Mouse (Mus musculus) forebrain, embryonic 14.5 days (tissue): ENCODE measurements at regions not wholly inside any gene's neighbourhood (a gene's known extent, or its start where the extent isn't known, plus 50 kb on each side); places are given as distances from the start of the nearest gene placed in this dataset.

Source experiments
- ATAC-seq: fragments of 200-750 bp; cut with Nextera tagmentation; 2 replicates; pipeline ENCODE4 v1.8.0; 2017; ENCODE audit warnings: mild to moderate bottlenecking, moderate library complexity
- DNase-seq: peaks from one replicate; pipeline ENCODE4 v3.0.0-alpha.2; 2015; ENCODE audit warnings: low spot score
- H3K27ac ChIP-seq: fragments of 300-500 bp; sonication (generic); 2 replicates; pipeline ENCODE4 v1.5.1; 2014; ENCODE audit warnings: low read depth, mild to moderate bottlenecking, control low read depth, low read length, moderate library complexity
- H3K27me3 ChIP-seq: fragments of 300-500 bp; sonication (generic); replicated peaks from 2 replicates; pipeline ENCODE4 v1.6.1; 2014; ENCODE audit warnings: low read length, control low read depth, mixed read lengths; ENCODE audit not compliant: control insufficient read depth, insufficient read depth
- H3K36me3 ChIP-seq: fragments of 300-500 bp; sonication (generic); 2 replicates; pipeline ENCODE4 v1.6.1; 2014; ENCODE audit warnings: low read length, control low read depth; ENCODE audit not compliant: control insufficient read depth, insufficient read depth
- H3K4me1 ChIP-seq: fragments of 300-500 bp; sonication (generic); 2 replicates; pipeline ENCODE4 v1.6.1; 2014; ENCODE audit warnings: antibody characterized with exemption, low read length, control low read depth; ENCODE audit not compliant: control insufficient read depth, insufficient read depth
- H3K4me2 ChIP-seq: fragments of 300-500 bp; sonication (generic); 2 replicates; pipeline ENCODE4 v1.6.1; 2014; ENCODE audit warnings: mild to moderate bottlenecking, control low read depth, low read length
- H3K4me3 ChIP-seq: fragments of 300-500 bp; sonication (generic); 2 replicates; pipeline ENCODE4 v1.5.1; 2014; ENCODE audit warnings: low read depth, low read length, control low read depth
- H3K9ac ChIP-seq: fragments of 300-500 bp; sonication (generic); 2 replicates; pipeline ENCODE4 v1.6.1; 2014; ENCODE audit warnings: mild to moderate bottlenecking, low read length, control low read depth, moderate library complexity
- H3K9me3 ChIP-seq: fragments of 300-500 bp; sonication (generic); replicated peaks from 2 replicates; pipeline ENCODE4 v1.6.1; 2016; ENCODE audit warnings: low read length, control low read depth, mixed read lengths; ENCODE audit not compliant: control insufficient read depth
- WGBS: fragments of 180-500 bp; shearing (Covaris S2); extraction: QIAGEN DNeasy Blood & Tissue Kit; methylation state at CpG from one replicate; pipeline ENCODE4 v1.1.7; 2014; 5-methylcytosine and 5-hydroxymethylcytosine counted together

- H3K4me3 ChIP-seq = no peak overlapping the region
- no peaks in the 10 kb centered on the region for H3K27me3 ChIP-seq
- no peak overlapping the region for H3K27ac ChIP-seq
- no peaks in the 10 kb centered on the region for H3K9me3 ChIP-seq
- H3K4me1 ChIP-seq = no peaks in the 10 kb centered on the region
- no peak overlapping the region for H3K9ac ChIP-seq
- H3K36me3 ChIP-seq = no peaks in the 10 kb centered on the region
- WGBS = 65% methylated on average over 5 of the region's 5 CpGs
- peak; percentile 14 for DNase-seq
- no peak overlapping the region for H3K4me2 ChIP-seq
- no peak for ATAC-seq
These were observed 85.6 kb upstream of the Pot1a start for GRCm38 (mm10) chr6:25894454-25895250.

GRCm38 (mm10) chr6:25867922-25868321, 58.9 kb upstream of the Pot1a start:
- Histone ChIP-seq H3K9ac (no peak overlapping the region), H3K36me3 (no peaks in the 10 kb centered on the region), H3K4me1 (no peaks in the 10 kb centered on the region), H3K4me2 (no peak overlapping the region), H3K4me3 (no peak overlapping the region), H3K9me3 (no peaks in the 10 kb centered on the region), H3K27me3 (no peaks in the 10 kb centered on the region), H3K27ac (no peak overlapping the region)
- DNase-seq (peak; percentile 4), ATAC-seq (no peak)
- WGBS = 86% methylated on average over 3 of the region's 3 CpGs
